ENCODE assay signal across 8 mouse cellular contexts in the genomic region with DNA sequence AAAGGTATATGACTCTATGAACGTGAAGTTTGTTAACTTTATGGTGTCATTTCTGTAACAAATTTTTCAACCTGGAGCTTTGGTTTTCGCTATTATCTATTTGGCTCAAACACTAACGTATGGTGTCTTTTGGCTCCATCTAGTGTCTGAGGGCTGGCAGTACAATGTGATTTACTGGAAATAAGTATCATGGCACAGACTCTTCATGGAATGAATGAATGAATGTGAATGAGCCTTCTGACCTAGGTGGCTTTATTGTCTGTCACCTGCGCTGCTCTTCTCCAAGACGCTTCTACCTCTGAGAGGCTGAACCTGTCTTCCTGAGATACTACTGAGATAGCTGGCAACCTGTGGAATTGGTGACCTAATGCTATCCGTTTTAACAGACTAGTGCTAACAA.
DNase-seq lines count a peak whose midpoint lies in the region; ATAC-seq and TF ChIP-seq lines count a peak whose summit lies in the region.

No protein-coding gene starts in this region.

- no peak for TF ChIP-seq POLR2A in cortical plate, adult 2 months (IDR thresholded peaks at IDR 0.05; ENCODE audit: extremely low read depth, insufficient read depth, low read length)
- no peak for TF ChIP-seq POLR2A in limb, embryonic 14.5 days (IDR thresholded peaks at IDR 0.05; ENCODE audit: borderline replicate concordance, extremely low read depth, insufficient read depth, insufficient read length)

- no peak overlapping the region for H3K4me2 ChIP-seq in hindbrain, postnatal 0 days (ENCODE audit: low read depth, low read length)
- H3K4me2 ChIP-seq in limb, embryonic 14.5 days (replicated peaks; ENCODE audit: low read depth, low read length, severe bottlenecking): no peak overlapping the region

- H3K36me3 ChIP-seq in hindbrain, postnatal 0 days (ENCODE audit: insufficient read depth, low read length): no peaks in the 10 kb centered on the region
- H3K36me3 ChIP-seq in limb, embryonic 14.5 days (ENCODE audit: control insufficient read depth, insufficient read depth, low read length): no peaks in the 10 kb centered on the region

- no peak overlapping the region for H3K4me3 ChIP-seq in cortical plate, adult 2 months (ENCODE audit: insufficient read depth, low read length)
- H3K4me3 ChIP-seq in hindbrain, postnatal 0 days (ENCODE audit: low read length): no peak overlapping the region
- H3K4me3 ChIP-seq in limb, embryonic 14.5 days (replicated peaks; ENCODE audit: low read length): no peak overlapping the region

- DNase-seq in layer of hippocampus, adult 11-12 months (ENCODE audit: low spot score): peak; percentile 55
- no peak for DNase-seq in layer of hippocampus, postnatal 36 days
- peak; percentile 37 for DNase-seq in MN1 (ENCODE audit: low spot score)
- DNase-seq in hindbrain, postnatal 0 days (ENCODE audit: low spot score): peak; percentile 83
- DNase-seq in limb, embryonic 14.5 days (ENCODE audit: low spot score): peak; percentile 73
- no peak for DNase-seq in ovary, postnatal 14 days (ENCODE audit: low spot score)

- H3K4me1 ChIP-seq in cortical plate, adult 2 months (ENCODE audit: control insufficient read depth, insufficient read depth, low read length): no peaks in the 10 kb centered on the region
- no peaks in the 10 kb centered on the region for H3K4me1 ChIP-seq in hindbrain, postnatal 0 days (ENCODE audit: insufficient read depth, low read length)
- no peaks in the 10 kb centered on the region for H3K4me1 ChIP-seq in limb, embryonic 14.5 days (ENCODE audit: control insufficient read depth, insufficient read depth, low read length)

- H3K27ac ChIP-seq in cortical plate, adult 2 months (ENCODE audit: insufficient read depth, low read length): no peak overlapping the region
- H3K27ac ChIP-seq in hindbrain, postnatal 0 days: no peak overlapping the region
- no peak overlapping the region for H3K27ac ChIP-seq in limb, embryonic 14.5 days (replicated peaks; ENCODE audit: low read depth, low read length)

- H3K9me3 ChIP-seq in hindbrain, postnatal 0 days (ENCODE audit: low read length): no peaks in the 10 kb centered on the region
- H3K9me3 ChIP-seq in limb, embryonic 14.5 days (ENCODE audit: control insufficient read depth, low read length): no peaks in the 10 kb centered on the region

- WGBS in hindbrain, postnatal 0 days: 26% methylated on average over 6 of the region's 6 CpGs
- 24% methylated on average over 6 of the region's 6 CpGs for WGBS in limb, embryonic 14.5 days

- no peaks in the 10 kb centered on the region for H3K27me3 ChIP-seq in hindbrain, postnatal 0 days (ENCODE audit: insufficient read depth, low read length)
- H3K27me3 ChIP-seq in limb, embryonic 14.5 days (ENCODE audit: control insufficient read depth, insufficient read depth, low read length): no peaks in the 10 kb centered on the region

- 0 out of 2 replicates have a peak, but pooled peaks have one; percentile 62 for ATAC-seq in hindbrain, postnatal 0 days
- no peak for ATAC-seq in limb, embryonic 14.5 days (ENCODE audit: low FRiP score, low read depth)
- ATAC-seq in neutrophil, adult 5-6 weeks (ENCODE audit: extremely low read depth, insufficient number of reproducible peaks, low FRiP score, poor library complexity, severe bottlenecking): peak; percentile 92; the same call in 1 of the 2 replicates

- no peak overlapping the region for H3K9ac ChIP-seq in hindbrain, postnatal 0 days (replicated peaks; ENCODE audit: low read length)
- no peak overlapping the region for H3K9ac ChIP-seq in limb, embryonic 14.5 days (ENCODE audit: low read depth, low read length, severe bottlenecking)

- peak; percentile 40; the same call in 1 of the 2 replicates for TF ChIP-seq CTCF in cortical plate, adult 2 months (IDR thresholded peaks at IDR 0.05; ENCODE audit: extremely low read depth, insufficient read depth, low read length)
- TF ChIP-seq CTCF in hindbrain, postnatal 0 days (IDR thresholded peaks at IDR 0.05; ENCODE audit: low read depth): peak; percentile 85

Comparison
In these comparisons a context has a peak if more than half of its experiments do, and no peak if none do; other contexts are left out.
1. DNase-seq: peak in layer of hippocampus, adult 11-12 months (single experiment), MN1 (single experiment), hindbrain, postnatal 0 days (single experiment) and limb, embryonic 14.5 days (single experiment); none in layer of hippocampus, postnatal 36 days (0 of 2) and ovary, postnatal 14 days (single experiment).